Mouse (Mus musculus): ENCODE measurements around the gene Scgb1c1. TPM values are rescaled to one million over a fixed set of nuclear protein-coding genes. Genes with fewer than 3 reads are reported as not detected.

The Scgb1c1 gene
- polyA plus RNA-seq, 1 experiment from 2014 or later, result not detected

- H3K9me3 ChIP-seq (replicated peaks; ENCODE audit: control insufficient read depth, low read length, poor library complexity, severe bottlenecking), result no peaks in the 10 kb centered on the region
- H3K4me3 ChIP-seq (ENCODE audit: low read depth, low read length), result no peak overlapping the region
- no peak overlapping the region for H3K27ac ChIP-seq (ENCODE audit: low read length)
- H3K4me2 ChIP-seq (ENCODE audit: low read length), result no peak overlapping the region
- H3K9ac ChIP-seq (ENCODE audit: low read depth, low read length), result no peak overlapping the region
- no peaks in the 10 kb centered on the region for H3K4me1 ChIP-seq (ENCODE audit: control insufficient read depth, insufficient read depth, low read length)
- H3K36me3 ChIP-seq (ENCODE audit: control insufficient read depth, insufficient read depth, low read length), result no peaks in the 10 kb centered on the region
- 83% methylated on average over 9 of the region's 9 CpGs for WGBS
- H3K27me3 ChIP-seq (ENCODE audit: control insufficient read depth, insufficient read depth, low read depth, low read length), result peaks cover 4% of the 10 kb centered on the region
- ATAC-seq, result no peak
Measured at GRCm38 (mm10) chr7:140836243-140837115, 8.9 kb upstream of the Scgb1c1 start.

GRCm38 (mm10) chr7:140839556-140839955, 5.8 kb upstream of the Scgb1c1 start:
- Histone ChIP-seq H3K4me1 (ENCODE audit: control insufficient read depth, insufficient read depth, low read length) (no peaks in the 10 kb centered on the region), H3K4me2 (ENCODE audit: low read length) (no peak overlapping the region), H3K9me3 (replicated peaks; ENCODE audit: control insufficient read depth, low read length, poor library complexity, severe bottlenecking) (no peaks in the 10 kb centered on the region), H3K36me3 (ENCODE audit: control insufficient read depth, insufficient read depth, low read length) (no peaks in the 10 kb centered on the region), H3K4me3 (ENCODE audit: low read depth, low read length) (no peak overlapping the region), H3K27ac (ENCODE audit: low read length) (no peak overlapping the region), H3K27me3 (ENCODE audit: control insufficient read depth, insufficient read depth, low read depth, low read length) (peaks cover 4% of the 10 kb centered on the region), H3K9ac (ENCODE audit: low read depth, low read length) (no peak overlapping the region)
- 63% methylated on average over 5 of the region's 5 CpGs for WGBS
- ATAC-seq, result no peak

- no peak overlapping the region for H3K9ac ChIP-seq (ENCODE audit: low read depth, low read length)
- no peak overlapping the region for H3K27ac ChIP-seq (ENCODE audit: low read length)
- H3K36me3 ChIP-seq (ENCODE audit: control insufficient read depth, insufficient read depth, low read length), result no peaks in the 10 kb centered on the region
- no peaks in the 10 kb centered on the region for H3K9me3 ChIP-seq (replicated peaks; ENCODE audit: control insufficient read depth, low read length, poor library complexity, severe bottlenecking)
- ATAC-seq, result no peak
- H3K27me3 ChIP-seq (ENCODE audit: control insufficient read depth, insufficient read depth, low read depth, low read length), result peaks cover 4% of the 10 kb centered on the region
- no peak overlapping the region for H3K4me2 ChIP-seq (ENCODE audit: low read length)
- H3K4me1 ChIP-seq (ENCODE audit: control insufficient read depth, insufficient read depth, low read length), result no peaks in the 10 kb centered on the region
- no peak overlapping the region for H3K4me3 ChIP-seq (ENCODE audit: low read depth, low read length)
- WGBS, result 43% methylated on average over 19 of the region's 19 CpGs
Measured at GRCm38 (mm10) chr7:140840750-140841735, 4.3 kb upstream of the Scgb1c1 start.

- H3K4me3 ChIP-seq (ENCODE audit: low read depth, low read length), result no peak overlapping the region
- WGBS, result 78% methylated on average over 7 of the region's 7 CpGs
Measured at GRCm38 (mm10) chr7:140843806-140844205, 1.5 kb upstream of the Scgb1c1 start.

GRCm38 (mm10) chr7:140845683-140846082, 336 bp downstream of the Scgb1c1 start:
- ATAC-seq, result no peak
- no peak overlapping the region for H3K27ac ChIP-seq (ENCODE audit: low read length)
- no peaks in the 10 kb centered on the region for H3K9me3 ChIP-seq (replicated peaks; ENCODE audit: control insufficient read depth, low read length, poor library complexity, severe bottlenecking)
- H3K4me3 ChIP-seq (ENCODE audit: low read depth, low read length), result no peak overlapping the region
- H3K9ac ChIP-seq (ENCODE audit: low read depth, low read length), result no peak overlapping the region
- no peaks in the 10 kb centered on the region for H3K36me3 ChIP-seq (ENCODE audit: control insufficient read depth, insufficient read depth, low read length)
- no peak overlapping the region for H3K4me2 ChIP-seq (ENCODE audit: low read length)
- 70% methylated on average over 4 of the region's 4 CpGs for WGBS
- peaks cover 6% of the 10 kb centered on the region for H3K27me3 ChIP-seq (ENCODE audit: control insufficient read depth, insufficient read depth, low read depth, low read length)
- no peaks in the 10 kb centered on the region for H3K4me1 ChIP-seq (ENCODE audit: control insufficient read depth, insufficient read depth, low read length)

More at GRCm38 (mm10) chr7:140843806-140844205, 1.5 kb upstream of the Scgb1c1 start:
- ATAC-seq, result no peak
- Histone ChIP-seq H3K9me3 (replicated peaks; ENCODE audit: control insufficient read depth, low read length, poor library complexity, severe bottlenecking) (no peaks in the 10 kb centered on the region), H3K27me3 (ENCODE audit: control insufficient read depth, insufficient read depth, low read depth, low read length) (peaks cover 7% of the 10 kb centered on the region), H3K27ac (ENCODE audit: low read length) (no peak overlapping the region), H3K9ac (ENCODE audit: low read depth, low read length) (no peak overlapping the region), H3K4me1 (ENCODE audit: control insufficient read depth, insufficient read depth, low read length) (no peaks in the 10 kb centered on the region), H3K4me2 (ENCODE audit: low read length) (no peak overlapping the region), H3K36me3 (ENCODE audit: control insufficient read depth, insufficient read depth, low read length) (no peaks in the 10 kb centered on the region)

GRCm38 (mm10) chr7:140846676-140847075, 1.3 kb downstream of the Scgb1c1 start:
- Histone ChIP-seq H3K9ac (ENCODE audit: low read depth, low read length) (no peak overlapping the region), H3K4me2 (ENCODE audit: low read length) (no peak overlapping the region), H3K9me3 (replicated peaks; ENCODE audit: control insufficient read depth, low read length, poor library complexity, severe bottlenecking) (no peaks in the 10 kb centered on the region), H3K36me3 (ENCODE audit: control insufficient read depth, insufficient read depth, low read length) (peaks cover 3% of the 10 kb centered on the region), H3K27me3 (ENCODE audit: control insufficient read depth, insufficient read depth, low read depth, low read length) (peaks cover 3% of the 10 kb centered on the region; the same call in 1 of the 2 replicates), H3K4me3 (ENCODE audit: low read depth, low read length) (no peak overlapping the region), H3K27ac (ENCODE audit: low read length) (no peak overlapping the region), H3K4me1 (ENCODE audit: control insufficient read depth, insufficient read depth, low read length) (no peaks in the 10 kb centered on the region)
- ATAC-seq, result no peak
- 87% methylated on average over 10 of the region's 10 CpGs for WGBS

- WGBS, result 68% methylated on average over 11 of the region's 11 CpGs
- H3K36me3 ChIP-seq (ENCODE audit: control insufficient read depth, insufficient read depth, low read length), result peaks cover 8% of the 10 kb centered on the region
- peaks cover 3% of the 10 kb centered on the region; the same call in 1 of the 2 replicates for H3K27me3 ChIP-seq (ENCODE audit: control insufficient read depth, insufficient read depth, low read depth, low read length)
- H3K4me2 ChIP-seq (ENCODE audit: low read length), result no peak within 1 kb of the TSS
- no peaks in the 10 kb centered on the region for H3K4me1 ChIP-seq (ENCODE audit: control insufficient read depth, insufficient read depth, low read length)
- H3K27ac ChIP-seq (ENCODE audit: low read length), result no peak within 1 kb of the TSS
- H3K4me3 ChIP-seq (ENCODE audit: low read depth, low read length), result no peak within 1 kb of the TSS
- no peak for ATAC-seq
- no peaks in the 10 kb centered on the region for H3K9me3 ChIP-seq (replicated peaks; ENCODE audit: control insufficient read depth, low read length, poor library complexity, severe bottlenecking)
- 0 out of 2 replicates have a peak within 1 kb of the TSS, but pooled peaks have one; percentile 10 for H3K9ac ChIP-seq (ENCODE audit: low read depth, low read length)
Measured at GRCm38 (mm10) chr7:140847755-140848580, 2.6 kb downstream of the Scgb1c1 start, which contains the start of gene Odf3. Gene Odf3 (plus strand): TSS chr7:140847805.

GRCm38 (mm10) chr7:140848591-140848990, 3.2 kb downstream of the Scgb1c1 start:
- Histone ChIP-seq H3K9me3 (replicated peaks; ENCODE audit: control insufficient read depth, low read length, poor library complexity, severe bottlenecking) (no peaks in the 10 kb centered on the region), H3K4me1 (ENCODE audit: control insufficient read depth, insufficient read depth, low read length) (no peaks in the 10 kb centered on the region), H3K27ac (ENCODE audit: low read length) (no peak overlapping the region), H3K9ac (ENCODE audit: low read depth, low read length) (no peak overlapping the region), H3K4me3 (ENCODE audit: low read depth, low read length) (no peak overlapping the region), H3K4me2 (ENCODE audit: low read length) (no peak overlapping the region), H3K36me3 (ENCODE audit: control insufficient read depth, insufficient read depth, low read length) (peaks cover 11% of the 10 kb centered on the region), H3K27me3 (ENCODE audit: control insufficient read depth, insufficient read depth, low read depth, low read length) (peaks cover 3% of the 10 kb centered on the region; the same call in 1 of the 2 replicates)
- 93% methylated on average over 10 of the region's 10 CpGs for WGBS
- ATAC-seq, result no peak
